Mouse (Mus musculus) forebrain, embryonic 14.5 days (tissue): ENCODE results near the gene Nt5c2. TPM values are rescaled to one million over a fixed set of nuclear protein-coding genes. Genes with fewer than 3 reads are reported as not detected.

Experiments
- ATAC-seq: fragments of 200-750 bp; cut with Nextera tagmentation; 2 replicates; pipeline ENCODE4 v1.8.0; 2017; ENCODE audit warnings: mild to moderate bottlenecking, moderate library complexity
- DNase-seq: peaks from one replicate; pipeline ENCODE4 v3.0.0-alpha.2; 2015; ENCODE audit warnings: low spot score
- H3K27ac ChIP-seq: fragments of 300-500 bp; sonication (generic); 2 replicates; pipeline ENCODE4 v1.5.1; 2014; ENCODE audit warnings: low read depth, mild to moderate bottlenecking, control low read depth, low read length, moderate library complexity
- H3K27me3 ChIP-seq: fragments of 300-500 bp; sonication (generic); replicated peaks from 2 replicates; pipeline ENCODE4 v1.6.1; 2014; ENCODE audit warnings: low read length, control low read depth, mixed read lengths; ENCODE audit not compliant: control insufficient read depth, insufficient read depth
- H3K36me3 ChIP-seq: fragments of 300-500 bp; sonication (generic); 2 replicates; pipeline ENCODE4 v1.6.1; 2014; ENCODE audit warnings: low read length, control low read depth; ENCODE audit not compliant: control insufficient read depth, insufficient read depth
- H3K4me1 ChIP-seq: fragments of 300-500 bp; sonication (generic); 2 replicates; pipeline ENCODE4 v1.6.1; 2014; ENCODE audit warnings: antibody characterized with exemption, low read length, control low read depth; ENCODE audit not compliant: control insufficient read depth, insufficient read depth
- H3K4me2 ChIP-seq: fragments of 300-500 bp; sonication (generic); 2 replicates; pipeline ENCODE4 v1.6.1; 2014; ENCODE audit warnings: mild to moderate bottlenecking, control low read depth, low read length
- H3K4me3 ChIP-seq: fragments of 300-500 bp; sonication (generic); 2 replicates; pipeline ENCODE4 v1.5.1; 2014; ENCODE audit warnings: low read depth, low read length, control low read depth
- H3K9ac ChIP-seq: fragments of 300-500 bp; sonication (generic); 2 replicates; pipeline ENCODE4 v1.6.1; 2014; ENCODE audit warnings: mild to moderate bottlenecking, low read length, control low read depth, moderate library complexity
- H3K9me3 ChIP-seq: fragments of 300-500 bp; sonication (generic); replicated peaks from 2 replicates; pipeline ENCODE4 v1.6.1; 2016; ENCODE audit warnings: low read length, control low read depth, mixed read lengths; ENCODE audit not compliant: control insufficient read depth
- WGBS: fragments of 180-500 bp; shearing (Covaris S2); extraction: QIAGEN DNeasy Blood & Tissue Kit; methylation state at CpG from one replicate; pipeline ENCODE4 v1.1.7; 2014; 5-methylcytosine and 5-hydroxymethylcytosine counted together
- polyA plus RNA-seq: library from polyadenylated mRNA; unstranded; fragments of >200 nt; fragmentation: Nextera tagmentation; extraction: Ambion mirVana; gene quantifications from 2 replicates; pipeline ENCODE4 v1.2.1, GENCODE M21; 2014

The Nt5c2 gene
- polyA plus RNA-seq, 1 experiment from 2014 or later = 84.2 TPM

DNA sequence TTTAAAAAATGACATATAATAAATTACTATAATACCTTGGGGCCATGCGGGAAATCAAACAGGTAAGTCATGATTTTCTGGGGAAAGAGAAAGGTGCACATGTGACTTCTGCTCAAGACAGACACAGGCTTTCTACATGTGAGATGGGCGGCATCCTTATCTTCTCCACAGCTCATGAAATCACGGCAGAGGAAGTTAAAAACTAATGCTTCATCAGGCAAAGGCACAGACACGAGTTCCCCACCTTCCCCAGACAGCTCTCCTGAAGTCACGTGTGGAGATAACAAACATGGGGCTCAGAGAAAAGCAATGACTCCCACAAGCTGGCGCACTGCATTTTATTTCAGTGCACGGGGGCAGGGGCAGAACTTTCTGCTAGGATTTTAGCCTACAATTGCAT, 121.5 kb downstream of the Nt5c2 start:
- DNase-seq (no peak), ATAC-seq (no peak)
- 94% methylated on average over 7 of the region's 7 CpGs for WGBS
- Histone ChIP-seq H3K27ac (no peak overlapping the region), H3K9ac (no peak overlapping the region), H3K36me3 (peaks cover 63% of the 10 kb centered on the region), H3K9me3 (no peaks in the 10 kb centered on the region), H3K4me2 (no peak overlapping the region), H3K4me1 (no peaks in the 10 kb centered on the region), H3K27me3 (no peaks in the 10 kb centered on the region), H3K4me3 (no peak overlapping the region)

DNA sequence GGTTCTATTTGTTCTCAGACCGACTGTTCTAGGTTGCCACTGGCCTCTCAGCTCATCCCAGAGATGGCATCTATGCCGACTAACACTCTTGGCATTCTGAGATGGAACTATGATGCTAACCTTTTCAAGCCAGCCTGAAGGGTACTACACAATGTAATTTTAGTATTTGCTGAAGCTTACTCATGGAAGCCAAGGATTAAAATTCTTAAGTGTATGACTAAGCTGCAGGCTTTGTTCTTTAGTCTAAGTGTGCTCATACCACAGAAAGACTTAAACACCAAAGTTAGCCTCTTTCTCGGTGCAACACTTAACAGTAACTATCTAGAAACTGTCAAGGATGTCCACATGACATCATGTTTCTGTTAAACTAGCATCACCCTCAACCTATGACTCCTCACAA, 122.1 kb downstream of the Nt5c2 start:
- H3K27me3 ChIP-seq = no peaks in the 10 kb centered on the region
- peaks cover 63% of the 10 kb centered on the region for H3K36me3 ChIP-seq
- H3K4me1 ChIP-seq = no peaks in the 10 kb centered on the region
- no peak for DNase-seq
- no peak overlapping the region for H3K27ac ChIP-seq
- H3K4me3 ChIP-seq = no peak overlapping the region
- H3K4me2 ChIP-seq = no peak overlapping the region
- no peak overlapping the region for H3K9ac ChIP-seq
- H3K9me3 ChIP-seq = no peaks in the 10 kb centered on the region
- no peak for ATAC-seq
- WGBS = 84% methylated on average over 3 of the region's 3 CpGs

DNA sequence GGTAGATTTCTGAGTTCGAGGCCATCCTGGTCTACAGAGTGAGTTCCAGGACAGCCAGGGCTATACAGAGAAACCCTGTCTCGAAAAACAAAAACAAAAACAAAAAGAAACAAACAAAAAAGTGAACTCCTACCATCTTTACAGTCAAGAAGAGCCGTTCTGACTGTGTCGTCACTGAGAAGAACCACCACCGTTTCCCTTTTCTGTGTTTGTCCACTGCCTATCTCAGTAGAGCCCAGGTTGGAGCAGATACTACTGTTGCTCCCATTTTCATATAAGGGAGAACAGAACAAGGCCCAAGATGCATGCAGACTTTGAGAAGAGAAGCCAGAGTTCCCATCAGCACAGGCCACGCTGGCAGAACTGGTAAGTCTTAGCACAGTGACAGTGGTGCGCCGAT, 124.3 kb downstream of the Nt5c2 start:
- DNase-seq (no peak), ATAC-seq (no peak)
- Histone ChIP-seq H3K27me3 (no peaks in the 10 kb centered on the region), H3K36me3 (peaks cover 70% of the 10 kb centered on the region), H3K4me1 (no peaks in the 10 kb centered on the region), H3K9ac (no peak overlapping the region), H3K4me3 (no peak overlapping the region), H3K9me3 (no peaks in the 10 kb centered on the region), H3K4me2 (no peak overlapping the region), H3K27ac (no peak overlapping the region)
- WGBS = 95% methylated on average over 8 of the region's 8 CpGs

DNA sequence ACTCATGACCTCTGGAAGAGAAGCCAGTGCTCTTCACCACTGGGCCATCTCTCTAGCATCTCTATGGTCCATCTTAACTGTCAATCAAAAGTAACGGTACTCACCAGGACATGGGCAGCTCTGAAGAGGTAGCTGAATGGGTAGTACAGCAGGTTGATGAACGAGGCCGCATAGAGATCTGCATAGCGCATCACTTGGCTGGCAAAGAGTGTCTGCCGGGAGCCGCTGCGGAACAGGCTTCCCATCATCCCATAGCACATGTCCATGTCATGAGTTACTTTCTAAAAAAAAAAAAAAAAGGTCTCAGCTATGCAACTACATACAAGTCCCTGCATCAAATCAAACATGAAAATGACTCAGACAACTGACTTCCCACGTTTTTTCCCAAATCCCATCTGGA, 125.3 kb downstream of the Nt5c2 start:
- Histone ChIP-seq H3K9ac (no peak overlapping the region), H3K4me1 (no peaks in the 10 kb centered on the region), H3K4me2 (no peak overlapping the region), H3K27me3 (no peaks in the 10 kb centered on the region), H3K9me3 (no peaks in the 10 kb centered on the region), H3K27ac (no peak overlapping the region), H3K36me3 (peaks cover 80% of the 10 kb centered on the region), H3K4me3 (no peak overlapping the region)
- ATAC-seq = no peak
- WGBS = 93% methylated on average over 8 of the region's 8 CpGs
- no peak for DNase-seq

DNA sequence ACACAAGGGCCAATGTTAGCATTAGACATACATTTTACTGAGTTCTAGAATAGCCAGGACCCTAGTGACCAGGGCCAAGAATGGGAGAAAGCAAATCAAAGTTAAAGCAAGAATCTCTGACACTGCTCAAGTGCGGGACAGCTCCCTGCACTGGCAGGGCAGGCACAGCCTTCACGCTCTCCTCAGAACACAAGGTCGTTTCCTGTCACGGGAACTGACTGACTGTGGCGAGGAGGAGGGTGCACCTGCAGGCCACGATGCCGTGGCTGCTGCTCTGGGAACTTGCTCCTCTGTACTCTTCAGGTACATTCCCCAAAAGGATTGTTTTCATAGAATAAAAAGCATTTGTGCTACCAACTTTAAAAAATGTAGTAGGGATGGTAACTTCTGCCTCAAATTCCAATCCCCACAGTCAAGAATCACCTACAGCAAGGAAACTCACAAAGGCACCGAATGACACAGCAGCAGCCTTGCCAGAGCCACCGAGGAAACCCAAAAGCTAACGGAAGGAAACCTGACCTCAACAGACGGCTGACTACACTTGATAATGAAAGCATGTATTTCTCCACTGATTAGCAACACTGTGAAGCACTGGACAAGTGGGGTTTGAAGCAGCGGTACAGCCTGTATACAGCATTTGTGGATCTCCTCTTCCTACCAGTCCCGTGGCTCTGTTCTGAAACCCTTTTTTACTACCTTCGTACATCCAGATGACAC, 127.0 kb downstream of the Nt5c2 start:
- H3K9me3 ChIP-seq = no peaks in the 10 kb centered on the region
- no peak overlapping the region for H3K4me2 ChIP-seq
- H3K36me3 ChIP-seq = peaks cover 90% of the 10 kb centered on the region
- WGBS = 86% methylated on average over 14 of the region's 14 CpGs
- DNase-seq (no peak), ATAC-seq (no peak)
- no peaks in the 10 kb centered on the region for H3K27me3 ChIP-seq
- H3K4me3 ChIP-seq = no peak overlapping the region
- H3K4me1 ChIP-seq = no peaks in the 10 kb centered on the region
- no peak overlapping the region for H3K27ac ChIP-seq
- H3K9ac ChIP-seq = no peak overlapping the region

DNA sequence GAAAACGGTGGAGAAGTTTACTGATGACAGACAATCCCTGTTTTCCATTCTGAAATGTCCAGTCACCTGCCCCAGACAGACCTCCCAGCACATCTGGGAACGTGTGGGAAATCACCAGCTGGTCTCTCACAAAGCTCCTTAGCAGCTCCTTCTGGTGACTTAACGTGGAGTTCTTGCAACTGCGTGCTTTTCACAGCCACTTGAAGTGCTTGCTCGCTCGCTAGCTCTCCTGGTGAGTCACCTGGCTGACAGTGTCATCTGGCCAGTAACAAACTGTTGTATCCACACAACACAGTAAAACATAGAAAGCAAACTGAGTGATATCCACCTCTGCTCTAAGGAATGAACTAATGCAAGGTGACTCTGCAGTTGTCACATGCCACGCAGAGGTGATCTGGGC, 128.1 kb downstream of the Nt5c2 start:
- DNase-seq = no peak
- WGBS = 87% methylated on average over 7 of the region's 7 CpGs
- H3K27ac ChIP-seq = no peak overlapping the region

DNA sequence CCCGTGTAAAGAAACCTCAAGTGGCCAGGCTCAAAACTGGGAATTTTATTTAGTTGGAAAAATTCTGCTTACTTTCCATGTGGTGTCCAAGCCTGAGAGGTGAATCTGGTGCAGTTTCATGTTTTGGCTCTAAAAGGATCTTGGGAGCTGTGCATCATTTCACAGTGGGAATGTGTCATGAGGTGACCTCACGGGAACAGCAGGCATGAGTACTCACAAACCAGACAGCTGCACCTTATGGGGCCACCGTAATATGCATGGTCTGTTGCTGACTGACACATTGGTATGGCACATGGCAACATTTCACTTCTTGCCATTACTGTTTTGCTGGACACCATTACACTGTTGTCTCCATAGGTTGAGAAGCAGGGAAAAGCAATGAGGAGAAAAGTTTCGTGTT, 129.6 kb downstream of the Nt5c2 start:
- H3K9me3 ChIP-seq = no peaks in the 10 kb centered on the region
- H3K27me3 ChIP-seq = no peaks in the 10 kb centered on the region
- WGBS = 94% methylated on average over 4 of the region's 4 CpGs
- H3K4me1 ChIP-seq = no peaks in the 10 kb centered on the region
- H3K9ac ChIP-seq = no peak overlapping the region
- H3K27ac ChIP-seq = no peak overlapping the region
- no peak for DNase-seq
- no peak overlapping the region for H3K4me2 ChIP-seq
- ATAC-seq = no peak
- H3K36me3 ChIP-seq = peaks cover 77% of the 10 kb centered on the region
- H3K4me3 ChIP-seq = no peak overlapping the region

More for the DNA sequence above, 128.1 kb downstream of the Nt5c2 start:
- ATAC-seq = no peak
- H3K9me3 ChIP-seq = no peaks in the 10 kb centered on the region
- H3K36me3 ChIP-seq = peaks cover 83% of the 10 kb centered on the region
- H3K4me2 ChIP-seq = no peak overlapping the region
- no peaks in the 10 kb centered on the region for H3K4me1 ChIP-seq
- no peaks in the 10 kb centered on the region for H3K27me3 ChIP-seq
- no peak overlapping the region for H3K9ac ChIP-seq
- H3K4me3 ChIP-seq = no peak overlapping the region

DNA sequence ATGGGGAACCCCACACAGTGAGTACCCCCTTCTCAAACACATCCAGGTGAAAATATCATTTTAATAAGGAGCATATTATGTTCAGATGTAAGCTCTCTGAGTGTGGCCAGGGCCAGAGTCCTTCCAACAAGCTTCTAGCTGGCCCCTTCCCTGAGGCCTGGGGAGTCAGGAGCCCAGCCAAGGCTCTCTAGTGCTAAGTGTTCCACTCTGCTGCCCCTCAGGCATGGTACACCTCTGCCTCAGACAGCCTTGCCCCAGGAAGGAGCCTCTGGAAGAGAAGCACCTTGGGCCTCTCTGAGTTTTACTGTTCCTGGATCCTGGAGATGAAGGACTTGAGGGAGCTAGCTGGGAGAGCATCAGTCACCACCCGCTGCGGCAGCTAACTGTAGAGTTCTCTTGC, 135.1 kb downstream of the Nt5c2 start:
- H3K9me3 ChIP-seq = no peaks in the 10 kb centered on the region
- H3K4me3 ChIP-seq = no peak overlapping the region
- no peaks in the 10 kb centered on the region for H3K4me1 ChIP-seq
- H3K27me3 ChIP-seq = no peaks in the 10 kb centered on the region
- no peak overlapping the region for H3K27ac ChIP-seq
- ATAC-seq = no peak
- WGBS = 93% methylated on average over 2 of the region's 2 CpGs
- H3K36me3 ChIP-seq = peaks cover 27% of the 10 kb centered on the region
- no peak for DNase-seq
- no peak overlapping the region for H3K9ac ChIP-seq
- H3K4me2 ChIP-seq = no peak overlapping the region

DNA sequence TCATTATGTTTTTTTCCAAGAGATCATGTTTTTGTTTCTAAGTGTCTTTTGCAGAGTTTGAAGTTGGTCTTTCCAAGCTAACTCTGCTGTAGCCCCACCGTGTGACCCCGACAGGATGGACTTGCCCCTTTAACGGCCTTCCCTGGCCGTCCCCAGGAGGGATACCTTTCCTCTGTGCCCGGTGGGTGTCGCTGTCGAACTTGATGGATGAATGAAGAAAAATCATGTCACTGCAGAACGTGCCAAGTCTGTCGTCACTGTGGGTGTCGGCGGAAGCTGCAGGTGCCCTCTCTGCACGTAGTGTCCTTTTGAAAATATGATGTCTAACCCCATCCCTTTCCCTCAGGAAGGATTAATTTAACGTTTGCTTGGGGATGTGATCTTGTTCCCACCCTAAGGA, 136.6 kb downstream of the Nt5c2 start:
- Histone ChIP-seq H3K27ac (no peak overlapping the region), H3K27me3 (no peaks in the 10 kb centered on the region), H3K36me3 (peaks cover 11% of the 10 kb centered on the region; the same call in 1 of the 2 replicates), H3K4me2 (no peak overlapping the region), H3K4me1 (no peaks in the 10 kb centered on the region), H3K9me3 (no peaks in the 10 kb centered on the region), H3K4me3 (no peak overlapping the region), H3K9ac (no peak overlapping the region)
- ATAC-seq = no peak
- DNase-seq = peak; percentile 67
- WGBS = 67% methylated on average over 13 of the region's 13 CpGs
